ENCODE assay signal across 23 mouse cellular contexts in genomic region chr2:105220738-105221303, GRCm38 (mm10). TPM values are rescaled to one million over a fixed set of nuclear protein-coding genes. Genes with fewer than 3 reads are reported as not detected.
A peak's percentile ranks its signal among the peaks of the same experiment; 100 is the strongest.
DNase-seq lines count a peak whose midpoint lies in the region; ATAC-seq lines count a peak whose summit lies in the region.
"Had no signal": no experiment of that assay in that cellular context is flagged by ENCODE, and none has a peak within 500 bp of the region (broad histone marks: within the 10 kb centered on the region; RNA-seq: fewer than 3 reads in every experiment).

No protein-coding gene starts in this region.

- H3K4me3 ChIP-seq in kidney, embryonic 14.5 days (ENCODE audit: low read length), result no peak overlapping the region
- no peak overlapping the region for H3K4me3 ChIP-seq in stomach, embryonic 16.5 days (replicated peaks; ENCODE audit: low read length)
- no peak overlapping the region for H3K4me3 ChIP-seq in forebrain, embryonic 13.5 days
- H3K4me3 ChIP-seq: erythroblast, embryonic 14.5 days; gastrocnemius, adult 2 months; stomach, embryonic 15.5 days had no signal

- H3K4me2 ChIP-seq in kidney, embryonic 14.5 days (replicated peaks; ENCODE audit: low read depth, low read length), result no peak overlapping the region
- H3K4me2 ChIP-seq in stomach, embryonic 16.5 days (ENCODE audit: low read depth, low read length), result no peak overlapping the region
- H3K4me2 ChIP-seq in forebrain, embryonic 13.5 days, result no peak overlapping the region
- H3K4me2 ChIP-seq: stomach, embryonic 15.5 days had no signal

- peak; percentile 20 to 44 for DNase-seq in cerebellum, postnatal 14 days
- no peak for DNase-seq in kidney, adult 8-10 months
- peak; percentile 21 for DNase-seq in adipocyte (ENCODE audit: low spot score)
- no peak for DNase-seq in retina, embryonic 14.5 days (ENCODE audit: low spot score)
- DNase-seq: adrenal gland, postnatal 36 days; cerebellum, adult 9-10 months; embryo, embryonic 11 days; gastrocnemius, adult 2 months; kidney, postnatal 36 days; layer of hippocampus, adult 9-11 months; midbrain, embryonic 14.5 days had no signal

- ATAC-seq in cerebellum, adult (ENCODE audit: insufficient number of reproducible peaks, low FRiP score, low TSS enrichment), result no peak
- 0 out of 2 replicates have a peak, but pooled peaks have one; percentile 46 for ATAC-seq in kidney, embryonic 14.5 days (ENCODE audit: low FRiP score, low TSS enrichment)
- peak; percentile 54 for ATAC-seq in stomach, embryonic 16.5 days (ENCODE audit: insufficient read depth, low FRiP score)
- ATAC-seq in forebrain, embryonic 13.5 days, result no peak
- ATAC-seq: activated CD4-positive, CD25-positive, alpha-beta regulatory T cell, adult 4 months; forebrain, embryonic 16.5 days; intestine, embryonic 16.5 days; lung, postnatal 0 days had no signal

- H3K36me3 ChIP-seq in kidney, embryonic 14.5 days (ENCODE audit: control insufficient read depth, insufficient read depth, low read length), result no peaks in the 10 kb centered on the region
- H3K36me3 ChIP-seq in stomach, embryonic 16.5 days (ENCODE audit: control insufficient read depth, insufficient read depth, low read length), result no peaks in the 10 kb centered on the region
- no peaks in the 10 kb centered on the region for H3K36me3 ChIP-seq in forebrain, embryonic 13.5 days (ENCODE audit: poor library complexity, severe bottlenecking)
- H3K36me3 ChIP-seq: stomach, embryonic 15.5 days had no signal

- H3K27ac ChIP-seq in kidney, embryonic 14.5 days (ENCODE audit: low read depth, low read length), result peak overlapping the region; percentile 17; the same call in 1 of the 2 replicates
- H3K27ac ChIP-seq in stomach, embryonic 16.5 days (ENCODE audit: low read length), result no peak overlapping the region
- no peak overlapping the region for H3K27ac ChIP-seq in forebrain, embryonic 13.5 days
- H3K27ac ChIP-seq: gastrocnemius, adult 2 months; liver, embryonic 14.5 days; stomach, embryonic 15.5 days had no signal

- 21% methylated on average over 9 of the region's 9 CpGs for WGBS in kidney, embryonic 14.5 days
- WGBS in stomach, embryonic 16.5 days, result 60% methylated on average over 9 of the region's 9 CpGs
- 86% methylated on average over 9 of the region's 9 CpGs for WGBS in forebrain, embryonic 13.5 days

- H3K4me1 ChIP-seq in kidney, embryonic 14.5 days (ENCODE audit: control insufficient read depth, insufficient read depth, low read length), result peaks cover 24% of the 10 kb centered on the region
- H3K4me1 ChIP-seq in stomach, embryonic 16.5 days (ENCODE audit: control insufficient read depth, insufficient read depth, low read length), result no peaks in the 10 kb centered on the region
- peaks cover 10% of the 10 kb centered on the region for H3K4me1 ChIP-seq in forebrain, embryonic 13.5 days

- H3K9me3 ChIP-seq in kidney, embryonic 14.5 days (ENCODE audit: control insufficient read depth, low read length), result no peaks in the 10 kb centered on the region
- no peaks in the 10 kb centered on the region for H3K9me3 ChIP-seq in stomach, embryonic 16.5 days (replicated peaks; ENCODE audit: control insufficient read depth, low read length)
- no peaks in the 10 kb centered on the region for H3K9me3 ChIP-seq in forebrain, embryonic 13.5 days (replicated peaks)
- H3K9me3 ChIP-seq: stomach, embryonic 15.5 days had no signal

- no peak overlapping the region for H3K9ac ChIP-seq in kidney, embryonic 14.5 days (ENCODE audit: low read depth, low read length)
- no peak overlapping the region for H3K9ac ChIP-seq in stomach, embryonic 16.5 days (ENCODE audit: low read length)
- no peak overlapping the region for H3K9ac ChIP-seq in forebrain, embryonic 13.5 days
- H3K9ac ChIP-seq: liver, embryonic 14.5 days; stomach, embryonic 15.5 days had no signal

- no peaks in the 10 kb centered on the region for H3K27me3 ChIP-seq in kidney, embryonic 14.5 days (ENCODE audit: control insufficient read depth, insufficient read depth, low read length)
- H3K27me3 ChIP-seq in stomach, embryonic 16.5 days (ENCODE audit: control insufficient read depth, insufficient read depth, low read length), result no peaks in the 10 kb centered on the region
- H3K27me3 ChIP-seq in forebrain, embryonic 13.5 days, result peaks cover 24% of the 10 kb centered on the region

RNA-seq across cellular contexts. Expression of gene Them7, which starts 3.3 kb away (rescaled TPM):
- polyA plus RNA-seq in kidney, embryonic 14.5 days (2014; fragmentation: Nextera tagmentation; extraction: Ambion mirVana), result 0.89 and 1.4 TPM in 2 replicates
- polyA plus RNA-seq in stomach, embryonic 16.5 days (2015; fragmentation: Nextera tagmentation; extraction: Ambion mirVana), result 0.41 and 0.56 TPM in 2 replicates
- not detected in 2 replicates for polyA plus RNA-seq in forebrain, embryonic 13.5 days (2015; fragmentation: Nextera tagmentation; extraction: Ambion mirVana)
- polyA plus RNA-seq: activated CD4-positive, CD25-positive, alpha-beta regulatory T cell, adult 4 months; erythroblast, embryonic 14.5 days; forebrain, embryonic 16.5 days; lung, postnatal 0 days; midbrain, embryonic 14.5 days; small intestine, adult 2 months had no signal

Comparison
In these comparisons a context has a peak if more than half of its experiments do, and no peak if none do; other contexts are left out.
1. DNase-seq: peak in cerebellum, postnatal 14 days (2 of 2) and adipocyte (single experiment); none in kidney, adult 8-10 months (0 of 2) and retina, embryonic 14.5 days (single experiment).
2. ATAC-seq: peak in kidney, embryonic 14.5 days (single experiment) and stomach, embryonic 16.5 days (single experiment); none in cerebellum, adult (single experiment) and forebrain, embryonic 13.5 days (single experiment).